Mouse (Mus musculus): ENCODE data around the gene Olfr1284. TPM values are rescaled to one million over a fixed set of nuclear protein-coding genes. Genes with fewer than 3 reads are reported as not detected.
"Not testable (repeated sequence)": the region's sequence is repeated elsewhere in the genome, so short reads cannot be mapped to it uniquely, and the experiment has no call there.

Olfr1284 gene
- polyA plus RNA-seq (2015; fragmentation: Nextera tagmentation; extraction: Ambion mirVana): not detected in 2 replicates

- no peak for ATAC-seq
- Histone ChIP-seq H3K27ac (ENCODE audit: low read length) (no peak within 1 kb of the TSS), H3K9me3 (ENCODE audit: low read length) (no peaks in the 10 kb centered on the region), H3K9ac (replicated peaks; ENCODE audit: low read depth) (no peak within 1 kb of the TSS), H3K4me3 (ENCODE audit: low read depth, low read length) (no peak within 1 kb of the TSS), H3K36me3 (ENCODE audit: insufficient read depth, low read length) (no peaks in the 10 kb centered on the region), H3K4me1 (ENCODE audit: insufficient read depth, low read depth, low read length) (no peaks in the 10 kb centered on the region), H3K27me3 (replicated peaks; ENCODE audit: insufficient read depth, low read length) (no peaks in the 10 kb centered on the region), H3K4me2 (replicated peaks; ENCODE audit: low read depth, low read length) (no peak within 1 kb of the TSS)
- TF ChIP-seq EP300 (IDR thresholded peaks at IDR 0.05): no peak
- TF ChIP-seq CTCF (IDR thresholded peaks at IDR 0.05): no peak
- no peak for DNase-seq (ENCODE audit: low spot score)
- 77% methylated on average over 1 of the region's 1 CpGs for WGBS
Measured at GRCm38 (mm10) chr2:111375222-111375621, at the start of gene Olfr1284. Olfr1284 (plus strand) TSS chr2:111375522.

- ATAC-seq: no peak
- Histone ChIP-seq H3K9ac (replicated peaks; ENCODE audit: low read depth) (no peak within 1 kb of the TSS), H3K36me3 (ENCODE audit: insufficient read depth, low read length) (no peaks in the 10 kb centered on the region), H3K4me2 (replicated peaks; ENCODE audit: low read depth, low read length) (no peak within 1 kb of the TSS), H3K4me3 (ENCODE audit: low read depth, low read length) (no peak within 1 kb of the TSS), H3K27me3 (replicated peaks; ENCODE audit: insufficient read depth, low read length) (no peaks in the 10 kb centered on the region), H3K27ac (ENCODE audit: low read length) (no peak within 1 kb of the TSS), H3K9me3 (ENCODE audit: low read length) (no peaks in the 10 kb centered on the region), H3K4me1 (ENCODE audit: insufficient read depth, low read depth, low read length) (no peaks in the 10 kb centered on the region)
- no peak for DNase-seq (ENCODE audit: low spot score)
- WGBS: 53% methylated on average over 2 of the region's 2 CpGs
- TF ChIP-seq CTCF (IDR thresholded peaks at IDR 0.05) (no peak), EP300 (IDR thresholded peaks at IDR 0.05) (no peak)
Measured at GRCm38 (mm10) chr2:111326220-111326619, 49.1 kb upstream of the Olfr1284 start, which contains the start of gene Olfr1281. Olfr1281 (plus strand) TSS chr2:111326520.

- H3K27me3 ChIP-seq (replicated peaks; ENCODE audit: insufficient read depth, low read length); H3K27ac ChIP-seq (ENCODE audit: low read length); H3K4me3 ChIP-seq (ENCODE audit: low read depth, low read length); H3K4me2 ChIP-seq (replicated peaks; ENCODE audit: low read depth, low read length); DNase-seq (ENCODE audit: low spot score); H3K9me3 ChIP-seq (ENCODE audit: low read length); H3K4me1 ChIP-seq (ENCODE audit: insufficient read depth, low read depth, low read length); H3K9ac ChIP-seq (replicated peaks; ENCODE audit: low read depth); H3K36me3 ChIP-seq (ENCODE audit: insufficient read depth, low read length); ATAC-seq: not testable (repeated sequence)
- 76% methylated on average over 5 of the region's 5 CpGs for WGBS
Measured at GRCm38 (mm10) chr2:111333721-111334120, 41.6 kb upstream of the Olfr1284 start.

GRCm38 (mm10) chr2:111335976-111336375, 39.3 kb upstream of the Olfr1284 start, which contains the start of gene Olfr1282:
Olfr1282 (minus strand) TSS chr2:111336076.
- TF ChIP-seq CTCF (IDR thresholded peaks at IDR 0.05) (no peak), EP300 (IDR thresholded peaks at IDR 0.05) (no peak)
- no peak within 1 kb of the TSS for H3K9ac ChIP-seq (replicated peaks; ENCODE audit: low read depth)
- DNase-seq (ENCODE audit: low spot score) (no peak), ATAC-seq (no peak)
- no peaks in the 10 kb centered on the region for H3K27me3 ChIP-seq (replicated peaks; ENCODE audit: insufficient read depth, low read length)
- no peak within 1 kb of the TSS for H3K27ac ChIP-seq (ENCODE audit: low read length)
- no peak within 1 kb of the TSS for H3K4me3 ChIP-seq (ENCODE audit: low read depth, low read length)
- 59% methylated on average over 2 of the region's 2 CpGs for WGBS
- no peaks in the 10 kb centered on the region for H3K9me3 ChIP-seq (ENCODE audit: low read length)
- no peak within 1 kb of the TSS for H3K4me2 ChIP-seq (replicated peaks; ENCODE audit: low read depth, low read length)
- no peaks in the 10 kb centered on the region for H3K36me3 ChIP-seq (ENCODE audit: insufficient read depth, low read length)
- no peaks in the 10 kb centered on the region for H3K4me1 ChIP-seq (ENCODE audit: insufficient read depth, low read depth, low read length)

GRCm38 (mm10) chr2:111366490-111366889, 8.8 kb upstream of the Olfr1284 start, which contains the start of gene Olfr1283:
Olfr1283 (plus strand) TSS chr2:111366790.
- 54% methylated on average over 2 of the region's 2 CpGs for WGBS
- no peaks in the 10 kb centered on the region for H3K27me3 ChIP-seq (replicated peaks; ENCODE audit: insufficient read depth, low read length)
- H3K4me3 ChIP-seq (ENCODE audit: low read depth, low read length): no peak within 1 kb of the TSS
- DNase-seq (ENCODE audit: low spot score): no peak
- H3K27ac ChIP-seq (ENCODE audit: low read length): no peak within 1 kb of the TSS
- no peaks in the 10 kb centered on the region for H3K36me3 ChIP-seq (ENCODE audit: insufficient read depth, low read length)
- H3K9me3 ChIP-seq (ENCODE audit: low read length): 0 out of 2 replicates have a peak, but pooled peaks cover 2% of the 10 kb centered on the region
- no peak within 1 kb of the TSS for H3K4me2 ChIP-seq (replicated peaks; ENCODE audit: low read depth, low read length)
- TF ChIP-seq CTCF (IDR thresholded peaks at IDR 0.05) (no peak), EP300 (IDR thresholded peaks at IDR 0.05) (no peak)
- H3K9ac ChIP-seq (replicated peaks; ENCODE audit: low read depth): no peak within 1 kb of the TSS
- H3K4me1 ChIP-seq (ENCODE audit: insufficient read depth, low read depth, low read length): no peaks in the 10 kb centered on the region
- no peak for ATAC-seq

- Histone ChIP-seq H3K27ac (ENCODE audit: low read length) (no peak within 1 kb of the TSS), H3K9me3 (ENCODE audit: low read length) (no peaks in the 10 kb centered on the region), H3K4me3 (ENCODE audit: low read depth, low read length) (no peak within 1 kb of the TSS), H3K4me1 (ENCODE audit: insufficient read depth, low read depth, low read length) (no peaks in the 10 kb centered on the region), H3K9ac (replicated peaks; ENCODE audit: low read depth) (no peak within 1 kb of the TSS), H3K4me2 (replicated peaks; ENCODE audit: low read depth, low read length) (no peak within 1 kb of the TSS), H3K36me3 (ENCODE audit: insufficient read depth, low read length) (no peaks in the 10 kb centered on the region), H3K27me3 (replicated peaks; ENCODE audit: insufficient read depth, low read length) (no peaks in the 10 kb centered on the region)
- no peak for TF ChIP-seq CTCF (IDR thresholded peaks at IDR 0.05)
- ATAC-seq: no peak
- no peak for DNase-seq (ENCODE audit: low spot score)
- WGBS: 57% methylated on average over 1 of the region's 1 CpGs
Measured at GRCm38 (mm10) chr2:111422931-111423330, 47.6 kb downstream of the Olfr1284 start, which contains the start of gene Olfr1286. Olfr1286 (minus strand) TSS chr2:111423115.

Other genes starting within 250 kb of the Olfr1284 start
- gene Gm15130, start 222.6 kb upstream of the Olfr1284 start, polyA plus RNA-seq (2015; fragmentation: Nextera tagmentation; extraction: Ambion mirVana): not detected in 2 replicates
- not detected in 2 replicates for gene 4930430A15Rik, start 145.9 kb upstream of the Olfr1284 start, polyA plus RNA-seq (2015; fragmentation: Nextera tagmentation; extraction: Ambion mirVana)
- not detected in 2 replicates for gene Olfr1275, start 140.2 kb upstream of the Olfr1284 start, polyA plus RNA-seq (2015; fragmentation: Nextera tagmentation; extraction: Ambion mirVana)
- not detected in 2 replicates for gene Olfr1276, start 121.0 kb upstream of the Olfr1284 start, polyA plus RNA-seq (2015; fragmentation: Nextera tagmentation; extraction: Ambion mirVana)
- not detected in 2 replicates for gene Olfr1277, start 101.4 kb upstream of the Olfr1284 start, polyA plus RNA-seq (2015; fragmentation: Nextera tagmentation; extraction: Ambion mirVana)
- not detected in 2 replicates for gene Olfr1278, start 85.4 kb upstream of the Olfr1284 start, polyA plus RNA-seq (2015; fragmentation: Nextera tagmentation; extraction: Ambion mirVana)
- not detected in 2 replicates for gene Olfr1279, start 74.9 kb upstream of the Olfr1284 start, polyA plus RNA-seq (2015; fragmentation: Nextera tagmentation; extraction: Ambion mirVana)
- not detected in 2 replicates for gene Olfr1280, start 61.5 kb upstream of the Olfr1284 start, polyA plus RNA-seq (2015; fragmentation: Nextera tagmentation; extraction: Ambion mirVana)
- gene Olfr1281, start 49.0 kb upstream of the Olfr1284 start, polyA plus RNA-seq (2015; fragmentation: Nextera tagmentation; extraction: Ambion mirVana): not detected in 2 replicates
- gene Olfr1282, start 39.4 kb upstream of the Olfr1284 start, polyA plus RNA-seq (2015; fragmentation: Nextera tagmentation; extraction: Ambion mirVana): not detected in 2 replicates
- not detected in 2 replicates for gene Olfr1283, start 8.7 kb upstream of the Olfr1284 start, polyA plus RNA-seq (2015; fragmentation: Nextera tagmentation; extraction: Ambion mirVana)
- not detected in 2 replicates for gene Olfr1286, start 47.6 kb downstream of the Olfr1284 start, polyA plus RNA-seq (2015; fragmentation: Nextera tagmentation; extraction: Ambion mirVana)
- not detected in 2 replicates for gene Olfr1287, start 73.6 kb downstream of the Olfr1284 start, polyA plus RNA-seq (2015; fragmentation: Nextera tagmentation; extraction: Ambion mirVana)
- gene Olfr1288, start 98.6 kb downstream of the Olfr1284 start, polyA plus RNA-seq (2015; fragmentation: Nextera tagmentation; extraction: Ambion mirVana): not detected in 2 replicates
- gene Olfr1289, start 105.3 kb downstream of the Olfr1284 start, polyA plus RNA-seq (2015; fragmentation: Nextera tagmentation; extraction: Ambion mirVana): not detected in 2 replicates
- not detected in 2 replicates for gene Olfr1290, start 118.3 kb downstream of the Olfr1284 start, polyA plus RNA-seq (2015; fragmentation: Nextera tagmentation; extraction: Ambion mirVana)
- gene Olfr1291-ps1, start 121.7 kb downstream of the Olfr1284 start, polyA plus RNA-seq (2015; fragmentation: Nextera tagmentation; extraction: Ambion mirVana): not detected in 2 replicates
- gene Olfr1293-ps, start 149.7 kb downstream of the Olfr1284 start, polyA plus RNA-seq (2015; fragmentation: Nextera tagmentation; extraction: Ambion mirVana): not detected in 2 replicates
- gene Olfr1294, start 164.8 kb downstream of the Olfr1284 start, polyA plus RNA-seq (2015; fragmentation: Nextera tagmentation; extraction: Ambion mirVana): not detected in 2 replicates
- not detected in 2 replicates for gene Olfr1295, start 194.2 kb downstream of the Olfr1284 start, polyA plus RNA-seq (2015; fragmentation: Nextera tagmentation; extraction: Ambion mirVana)